Mouse (Mus musculus) olfactory bulb, adult 2 months (tissue): ENCODE results near the gene Tigd3.

Source experiments
- CTCF ChIP-seq: fragments of 200-500 bp; IDR thresholded peaks from 2 replicates; pipeline ENCODE4 v1.5.1; 2012; ENCODE audit warnings: low read depth, mild to moderate bottlenecking, low read length, moderate library complexity; ENCODE audit not compliant: insufficient read depth
- POLR2A ChIP-seq: fragments of 200-500 bp; IDR thresholded peaks from 2 replicates; pipeline ENCODE4 v1.6.1; 2012; ENCODE audit warnings: mild to moderate bottlenecking, low read depth, low read length, moderate library complexity; ENCODE audit not compliant: insufficient read depth

DNA sequence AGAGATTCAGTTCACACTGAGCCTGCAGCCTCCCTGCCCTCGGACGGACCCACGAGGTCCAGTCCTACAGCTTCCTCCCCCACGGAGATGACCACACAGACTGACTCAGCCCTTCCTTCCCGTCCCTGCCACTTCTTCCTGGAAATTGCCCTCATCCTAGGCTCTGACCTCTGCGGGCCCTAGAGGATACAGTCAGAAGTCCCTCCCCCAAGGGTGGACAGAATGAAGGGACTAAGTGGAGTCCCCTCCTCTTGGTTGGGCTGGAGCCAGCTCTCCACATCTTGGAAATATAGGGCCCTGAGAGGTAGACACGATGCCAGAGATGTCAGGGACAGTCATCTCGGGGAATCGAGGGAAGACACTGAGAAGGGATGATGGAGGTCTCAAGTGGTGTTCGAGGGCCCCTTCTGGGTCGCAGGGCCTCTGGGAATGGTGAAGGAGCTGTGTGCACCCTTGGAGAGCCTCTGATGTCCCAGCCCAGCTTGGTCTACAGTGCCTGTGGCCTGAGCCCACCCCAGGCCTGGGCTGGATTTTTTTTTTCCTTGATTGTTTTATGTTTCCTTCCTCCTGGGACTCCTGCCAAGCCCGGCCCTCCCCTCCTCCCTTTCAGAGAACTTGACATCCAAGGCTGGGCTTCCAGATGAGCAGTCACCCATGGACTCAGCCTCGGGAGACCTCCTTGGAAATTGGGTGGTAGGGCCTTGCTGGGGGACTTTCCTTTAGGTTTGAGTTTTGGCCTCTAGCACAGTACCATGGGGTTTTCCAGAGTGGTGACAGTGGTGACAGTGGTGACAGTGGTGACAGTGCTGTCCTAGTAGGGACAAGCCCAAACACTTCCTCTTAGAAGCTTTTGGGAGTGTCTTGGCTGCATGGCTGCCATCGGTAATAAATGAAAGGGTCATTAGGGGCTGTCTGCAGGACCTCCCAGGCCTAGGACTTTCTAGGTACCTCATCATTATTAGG is 36.0 kb upstream of the Tigd3 start:
- no peak for TF ChIP-seq POLR2A
- TF ChIP-seq CTCF = no peak
